Mouse (Mus musculus): ENCODE measurements at regions not wholly inside any gene's neighbourhood (a gene's known extent, or its start where the extent isn't known, plus 50 kb on each side); places are given as distances from the start of the nearest gene placed in this dataset.
"Not testable (repeated sequence)": the region's sequence is repeated elsewhere in the genome, so short reads cannot be mapped to it uniquely, and the experiment has no call there.

DNA sequence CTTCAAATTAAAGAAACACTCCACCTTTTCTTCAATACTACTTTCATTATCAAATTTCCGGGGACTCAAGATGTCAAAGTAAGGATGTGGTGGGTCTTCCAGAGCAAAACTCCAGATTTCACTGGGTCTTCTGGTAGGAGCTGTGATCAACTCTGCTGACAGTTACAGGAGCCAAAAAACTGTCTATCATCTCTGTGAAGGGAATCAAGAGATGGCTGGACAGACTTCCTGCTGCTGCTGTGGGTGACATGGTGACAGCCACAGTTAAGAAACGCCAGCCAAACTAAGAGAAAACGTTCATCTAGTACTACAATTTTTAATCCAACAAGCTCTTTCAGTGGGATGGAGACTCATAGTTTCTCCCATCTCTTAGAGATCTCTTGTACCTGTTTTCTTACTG is 136.5 kb upstream of the Mad2l1 start:
- DNase-seq, result no peak

DNA sequence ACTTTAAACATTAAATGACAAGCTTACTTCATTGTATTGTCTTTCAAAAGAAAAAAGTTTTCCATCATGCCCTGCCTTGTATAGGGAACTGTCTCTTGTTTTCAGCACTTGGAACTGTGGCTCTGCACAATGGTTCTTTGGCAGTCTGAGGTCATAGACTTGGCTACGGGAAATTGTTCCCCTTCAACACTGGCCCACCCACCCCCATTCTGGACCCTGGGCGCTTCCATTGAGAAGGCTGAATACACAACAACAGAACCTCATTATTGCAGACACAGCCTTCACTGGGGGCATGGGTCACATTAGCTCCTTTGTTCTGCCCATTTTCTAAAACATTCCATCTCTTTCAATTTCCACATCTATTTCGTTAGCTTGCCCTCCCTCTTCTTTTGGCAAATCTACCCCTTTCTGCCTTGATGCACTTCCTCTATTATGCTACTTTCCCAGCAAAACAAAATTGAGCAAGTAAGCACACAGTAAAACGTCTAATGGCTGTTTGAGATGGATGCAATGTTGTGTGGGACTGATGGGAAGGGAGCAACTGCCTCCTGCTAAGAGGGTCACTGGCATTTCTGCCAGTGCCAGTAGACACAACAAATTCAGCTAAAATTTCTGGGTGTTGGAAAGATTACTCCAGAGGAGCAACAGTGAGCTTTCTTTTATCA is 136.0 kb upstream of the Mad2l1 start:
- no peak for DNase-seq

DNA sequence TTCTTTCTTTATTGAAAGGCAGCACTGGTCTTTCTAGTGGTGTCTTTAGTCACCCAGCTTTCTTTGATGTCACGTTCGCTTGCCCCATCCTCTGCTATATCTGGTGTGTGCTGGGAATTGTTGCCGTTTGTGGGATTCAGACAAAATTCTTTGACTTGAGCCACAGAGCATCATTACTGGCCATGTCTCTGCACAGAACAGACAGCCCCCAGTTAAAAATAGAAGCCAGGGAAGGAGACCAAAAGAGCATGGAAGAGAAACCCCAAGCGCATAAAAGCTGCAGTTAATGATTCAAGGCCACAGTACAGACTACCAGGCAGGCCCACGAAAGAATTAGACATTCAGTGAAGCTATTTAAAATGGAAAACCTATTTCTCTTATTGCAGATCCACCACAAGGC is 133.7 kb upstream of the Mad2l1 start:
- no peak for DNase-seq

- no peak for DNase-seq
Measured at GRCm38 (mm10) chr6:66401868-66402440, 133.2 kb upstream of the Mad2l1 start.

DNA sequence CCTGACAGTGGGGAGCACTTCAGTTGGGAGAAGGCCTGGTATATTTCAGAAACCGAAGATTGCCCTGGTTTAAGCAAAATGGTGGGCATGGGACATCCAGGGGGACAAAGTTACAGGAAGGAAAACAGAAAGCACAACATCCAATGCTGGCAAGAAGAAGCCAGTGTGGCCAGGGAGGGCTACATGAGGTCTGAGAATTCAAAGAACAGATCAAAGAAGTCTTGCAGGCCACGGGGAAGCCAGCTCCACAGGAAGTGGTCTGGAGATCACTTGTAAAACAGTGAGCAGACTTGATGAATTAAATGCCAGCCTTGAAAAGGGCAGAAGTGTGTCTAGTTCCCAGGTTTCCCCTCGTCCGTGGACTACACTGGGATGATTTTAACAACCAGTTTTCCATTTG is 120.4 kb upstream of the Mad2l1 start:
- DNase-seq, result no peak

DNA sequence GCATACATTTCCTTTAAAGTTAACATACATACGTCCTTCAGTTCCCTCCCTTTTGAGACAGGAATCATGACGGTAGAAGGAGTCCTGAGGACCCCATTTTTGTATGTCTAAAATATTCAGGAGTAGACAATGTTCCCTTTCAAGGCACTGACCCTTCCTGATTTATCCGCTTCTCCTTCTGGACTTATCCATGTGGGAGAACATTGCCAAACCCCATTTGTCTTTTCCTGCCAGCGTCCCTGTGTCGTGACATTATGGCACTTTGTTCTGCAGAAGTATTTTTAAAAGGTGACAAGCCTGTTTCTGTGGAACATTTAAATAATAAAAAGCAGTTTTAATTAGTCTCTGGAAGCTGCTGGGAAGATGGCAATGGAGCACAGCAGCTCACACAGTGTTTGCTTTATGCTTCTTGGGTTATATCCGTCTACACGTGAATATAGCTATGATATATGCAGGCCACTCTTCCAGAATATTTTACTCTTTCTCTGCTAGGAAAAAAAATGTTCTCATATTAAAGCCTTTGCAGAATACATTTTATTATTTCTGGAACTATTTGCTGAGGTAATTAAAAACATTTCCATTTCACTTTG is 115.6 kb upstream of the Mad2l1 start:
- no peak for DNase-seq

DNA sequence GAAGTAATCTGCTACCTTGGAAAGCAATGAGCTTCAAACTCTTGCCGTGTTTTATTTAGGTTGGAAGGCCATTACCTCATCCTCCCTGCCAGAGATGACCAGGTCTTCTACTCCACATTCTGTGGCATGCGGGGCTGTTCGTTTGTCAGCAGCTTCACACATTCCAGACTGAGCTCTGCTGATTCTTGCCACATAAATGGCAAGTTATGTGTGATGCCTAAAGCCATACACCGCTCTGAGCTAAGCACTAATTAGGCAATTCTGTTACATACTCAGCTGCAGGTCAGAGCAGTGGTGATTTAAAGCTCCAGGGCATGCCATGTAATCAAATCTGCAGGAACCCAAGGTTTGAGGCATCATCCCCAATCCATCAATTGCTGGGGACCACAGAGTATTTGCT is 106.8 kb upstream of the Mad2l1 start:
- DNase-seq, result no peak

DNA sequence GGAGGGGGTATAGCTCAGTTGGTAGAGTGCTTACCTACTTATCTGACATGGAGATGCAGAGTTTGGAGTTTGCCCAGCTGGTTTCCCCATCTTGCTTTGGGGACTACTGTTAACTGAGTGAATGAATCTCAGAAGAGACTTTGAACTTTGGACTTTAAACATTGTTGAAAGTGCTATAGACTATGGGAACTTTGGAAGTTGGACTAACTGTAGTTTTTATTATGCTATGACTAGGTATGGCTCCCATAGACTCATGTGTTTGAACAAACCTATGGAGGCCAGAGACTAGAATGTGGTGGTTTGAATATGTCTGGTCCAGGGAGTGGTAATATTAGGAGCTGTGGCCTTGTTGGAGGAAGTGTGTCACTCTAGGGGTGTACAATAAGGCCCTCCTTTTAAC is 84.8 kb upstream of the Mad2l1 start:
- DNase-seq, result not testable (repeated sequence)

GRCm38 (mm10) chr6:66458172-66458571 is 77.0 kb upstream of the Mad2l1 start:
- no peak for DNase-seq

- DNase-seq, result no peak
Measured at GRCm38 (mm10) chr6:66464540-66464939, 70.7 kb upstream of the Mad2l1 start.

- no peak for DNase-seq
Measured at GRCm38 (mm10) chr6:66465137-66465853, 69.9 kb upstream of the Mad2l1 start.

DNA sequence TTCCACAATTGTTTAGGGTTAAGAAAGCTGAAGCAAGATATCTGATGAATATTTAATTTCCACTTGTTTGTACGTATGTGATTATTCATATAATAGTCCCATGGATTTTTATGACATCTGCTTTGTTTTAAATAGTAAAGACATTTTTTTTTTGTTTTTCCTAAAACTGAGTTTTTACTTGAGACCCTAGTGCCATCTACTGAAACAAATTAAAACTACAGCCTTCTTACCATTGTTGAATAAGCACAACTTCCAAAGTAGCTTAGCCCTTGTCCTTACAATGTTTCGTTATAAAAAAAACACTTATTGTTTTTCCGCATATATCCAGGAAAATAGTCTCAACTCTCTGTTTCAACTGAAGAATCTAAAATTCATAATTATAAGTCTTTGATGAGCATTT is 68.4 kb upstream of the Mad2l1 start:
- DNase-seq, result no peak

- DNase-seq, result no peak
Measured at GRCm38 (mm10) chr6:66470627-66471249, 64.5 kb upstream of the Mad2l1 start.

GRCm38 (mm10) chr6:66471786-66472185 is 63.4 kb upstream of the Mad2l1 start:
- no peak for DNase-seq

DNA sequence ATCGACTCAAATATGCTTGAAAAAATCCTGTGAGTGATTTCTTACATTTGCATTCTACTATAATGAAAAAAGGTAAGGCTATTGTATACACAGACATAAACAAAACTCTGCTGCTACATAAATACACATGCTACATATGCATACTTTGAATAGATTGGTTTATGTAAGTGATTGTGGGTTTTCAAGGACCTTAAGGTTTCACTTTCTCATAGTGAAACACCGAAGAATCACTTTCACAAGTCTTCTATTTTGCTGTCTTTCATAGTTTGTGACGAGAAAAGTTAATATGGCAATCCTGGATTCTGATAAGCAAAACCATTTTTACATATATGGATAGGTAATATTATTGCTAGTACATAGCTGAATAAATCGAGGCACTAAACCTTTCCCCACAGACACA is 62.5 kb upstream of the Mad2l1 start:
- no peak for DNase-seq

GRCm38 (mm10) chr6:66477575-66477974 is 57.6 kb upstream of the Mad2l1 start:
- DNase-seq, result no peak

- DNase-seq, result no peak
Measured at GRCm38 (mm10) chr6:66478326-66478964, 56.7 kb upstream of the Mad2l1 start.

- DNase-seq, result no peak
Measured at GRCm38 (mm10) chr6:66479576-66479975, 55.6 kb upstream of the Mad2l1 start.

DNA sequence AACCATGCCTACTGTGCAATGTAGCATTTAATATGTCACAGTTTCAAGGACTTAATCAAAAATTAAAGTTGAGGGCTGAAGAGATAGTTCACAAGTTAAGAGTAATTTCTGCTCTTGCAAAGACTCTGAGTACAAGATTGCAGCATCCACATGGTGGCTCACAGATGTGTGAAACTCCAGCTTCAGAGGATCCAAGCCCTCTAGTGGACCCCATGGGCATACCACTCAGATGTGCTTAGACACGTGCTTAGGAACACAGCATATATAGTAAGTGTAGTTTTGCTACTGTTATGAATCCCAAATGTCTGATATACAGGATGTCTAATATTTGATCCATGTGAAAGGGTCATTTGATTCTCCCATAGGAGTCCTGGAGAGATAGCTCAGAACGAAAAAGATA is 55.0 kb upstream of the Mad2l1 start:
- peak in 1 of 2 experiments; percentile 1 for DNase-seq

- DNase-seq, result no peak
Measured at GRCm38 (mm10) chr6:66482797-66483196, 52.4 kb upstream of the Mad2l1 start.
